Mouse (Mus musculus) bone marrow, adult 2 months (tissue): Measurements from ENCODE around the gene Fyn. TPM values are rescaled to one million over a fixed set of nuclear protein-coding genes. Genes with fewer than 3 reads are reported as not detected.

Experiments used
- H3K27ac ChIP-seq: fragments of 200-500 bp; 2 replicates; pipeline ENCODE4 v1.5.1; 2012; ENCODE audit warnings: low read depth, mild to moderate bottlenecking, control low read depth, inconsistent platforms, low read length; ENCODE audit not compliant: control insufficient read depth, poor library complexity, insufficient read depth
- H3K4me1 ChIP-seq: fragments of 200-500 bp; 2 replicates; pipeline ENCODE4 v1.6.1; 2011; ENCODE audit warnings: low read length; ENCODE audit not compliant: control insufficient read depth, insufficient read depth
- H3K4me3 ChIP-seq: fragments of 200-500 bp; replicated peaks from 2 replicates; pipeline ENCODE3; 2011; ENCODE audit warnings: mild to moderate bottlenecking, low read depth, low read length, control low read depth; ENCODE audit not compliant: control insufficient read depth
- CTCF ChIP-seq: fragments of 200-500 bp; IDR thresholded peaks from 2 replicates; pipeline ENCODE4 v1.5.1; 2011; ENCODE audit warnings: low read length, control low read depth; ENCODE audit not compliant: control insufficient read depth, insufficient read depth
- POLR2A ChIP-seq: fragments of 200-500 bp; IDR thresholded peaks from 2 replicates; pipeline ENCODE4 v1.6.1; 2011; ENCODE audit warnings: low read depth, mild to moderate bottlenecking, control low read depth, low read length, borderline replicate concordance; ENCODE audit not compliant: control insufficient read depth
- WGBS: fragments of 180-500 bp; shearing (Covaris S2); methylation state at CpG from one replicate; pipeline ENCODE4 v1.1.7; 2018; 5-methylcytosine and 5-hydroxymethylcytosine counted together
- polyA plus RNA-seq: library from polyadenylated mRNA; stranded (reverse); fragments of >200 nt; gene quantifications from 2 replicates; pipeline ENCODE4 v1.2.4, GENCODE M21; 2011; ENCODE audit warnings: low replicate concordance; ENCODE audit not compliant: missing spikeins, insufficient read depth, insufficient read length

Fyn gene
- polyA plus RNA-seq, 1 experiment = 32.3 TPM

- no peaks in the 10 kb centered on the region; the same call in none of the 2 replicates for H3K4me1 ChIP-seq
- TF ChIP-seq CTCF = no peak
- TF ChIP-seq POLR2A = no peak
- H3K4me3 ChIP-seq = no peak overlapping the region
- H3K27ac ChIP-seq = no peak overlapping the region
- 77% methylated on average over 8 of the region's 8 CpGs for WGBS
These were observed 81.7 kb downstream of the Fyn start for GRCm38 (mm10) chr10:39450356-39450755.

DNA sequence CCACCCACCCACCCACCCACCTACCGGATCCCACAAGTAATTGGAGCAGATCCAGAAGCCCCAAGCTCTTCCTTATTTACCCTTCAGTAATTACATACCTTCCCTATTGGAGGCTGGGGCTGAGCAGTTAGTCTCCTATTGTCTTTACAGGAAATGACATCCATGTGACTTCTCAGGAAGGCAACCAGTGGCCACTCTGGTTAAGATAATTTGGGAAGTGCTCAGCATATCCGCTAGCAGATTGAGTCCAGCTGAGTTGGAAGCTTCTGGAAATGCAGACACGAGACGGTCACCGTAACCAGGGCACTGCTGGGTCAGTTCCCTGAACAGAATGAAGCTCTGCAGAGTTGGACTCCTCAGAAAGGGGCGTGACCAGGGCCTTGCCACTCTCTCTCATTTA lies 82.4 kb downstream of the Fyn start:
- TF ChIP-seq POLR2A (no peak), CTCF (no peak)
- 57% methylated on average over 6 of the region's 6 CpGs for WGBS
- H3K4me3 ChIP-seq = no peak overlapping the region
- no peaks in the 10 kb centered on the region; the same call in none of the 2 replicates for H3K4me1 ChIP-seq
- no peak overlapping the region for H3K27ac ChIP-seq

- Histone ChIP-seq H3K4me3 (no peak overlapping the region), H3K4me1 (no peaks in the 10 kb centered on the region; the same call in none of the 2 replicates), H3K27ac (no peak overlapping the region)
- 83% methylated on average over 8 of the region's 8 CpGs for WGBS
- TF ChIP-seq CTCF (no peak), POLR2A (no peak)
These were observed 83.4 kb downstream of the Fyn start for GRCm38 (mm10) chr10:39451918-39452624.

- Histone ChIP-seq H3K4me1 (no peaks in the 10 kb centered on the region), H3K27ac (no peak overlapping the region)
- WGBS = 50% methylated on average over 4 of the region's 4 CpGs
These were observed 86.7 kb downstream of the Fyn start for GRCm38 (mm10) chr10:39455344-39455743.

GRCm38 (mm10) chr10:39455857-39456620 lies 87.4 kb downstream of the Fyn start:
- TF ChIP-seq CTCF (no peak), POLR2A (no peak)
- H3K4me1 ChIP-seq = no peaks in the 10 kb centered on the region

More at GRCm38 (mm10) chr10:39455344-39455743, 86.7 kb downstream of the Fyn start:
- no peak overlapping the region for H3K4me3 ChIP-seq
- TF ChIP-seq CTCF (no peak), POLR2A (no peak)

DNA sequence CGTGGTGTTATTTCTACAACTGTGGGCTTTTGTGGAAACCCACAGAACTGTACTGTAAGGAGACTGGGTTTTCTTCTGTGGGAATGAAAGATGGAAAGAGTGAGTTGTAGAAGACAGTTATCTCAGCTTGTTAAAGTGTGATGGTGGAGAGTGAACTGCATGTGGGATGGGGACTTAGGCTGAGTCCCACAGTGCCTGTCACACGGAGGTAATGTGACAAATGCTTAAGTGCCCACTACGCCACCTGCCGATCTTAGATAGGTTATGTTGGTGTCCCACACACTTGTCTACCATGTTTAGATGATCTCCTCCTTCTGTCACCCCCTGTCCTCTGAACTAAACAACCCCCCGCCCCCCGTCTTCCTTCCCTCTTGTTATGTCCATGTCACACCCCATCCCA lies 88.1 kb downstream of the Fyn start:
- TF ChIP-seq CTCF = no peak
- no peak for TF ChIP-seq POLR2A

More at GRCm38 (mm10) chr10:39455857-39456620, 87.4 kb downstream of the Fyn start:
- H3K4me3 ChIP-seq = no peak overlapping the region
- no peak overlapping the region for H3K27ac ChIP-seq
- 23% methylated on average over 15 of the region's 15 CpGs for WGBS

GRCm38 (mm10) chr10:39457281-39457680 lies 88.6 kb downstream of the Fyn start:
- Histone ChIP-seq H3K27ac (no peak overlapping the region), H3K4me3 (no peak overlapping the region), H3K4me1 (no peaks in the 10 kb centered on the region)
- 86% methylated on average over 11 of the region's 11 CpGs for WGBS
- TF ChIP-seq POLR2A = no peak
- no peak for TF ChIP-seq CTCF

More for the DNA sequence above, 88.1 kb downstream of the Fyn start:
- Histone ChIP-seq H3K4me1 (no peaks in the 10 kb centered on the region), H3K4me3 (no peak overlapping the region), H3K27ac (no peak overlapping the region)
- WGBS = 83% methylated on average over 6 of the region's 6 CpGs
